Mouse (Mus musculus) forebrain, embryonic 16.5 days (tissue): ENCODE data around the gene Ccdc78. TPM values are rescaled to one million over a fixed set of nuclear protein-coding genes. Genes with fewer than 3 reads are reported as not detected.
"Not testable (repeated sequence)": the region's sequence is repeated elsewhere in the genome, so short reads cannot be mapped to it uniquely, and the experiment has no call there.

ENCODE experiments used
- ATAC-seq: fragments of 200-750 bp; cut with Nextera tagmentation; 2 replicates; pipeline ENCODE4 v1.8.0; 2017; ENCODE audit warnings: mild to moderate bottlenecking, moderate library complexity
- H3K27ac ChIP-seq: fragments of 300-500 bp; sonication (generic); 2 replicates; pipeline ENCODE4 v1.5.1; 2014; ENCODE audit warnings: low read length, control low read depth
- H3K27me3 ChIP-seq: fragments of 300-500 bp; sonication (generic); replicated peaks from 2 replicates; pipeline ENCODE4 v1.6.1; 2014; ENCODE audit warnings: low read length; ENCODE audit not compliant: control insufficient read depth, insufficient read depth
- H3K36me3 ChIP-seq: fragments of 300-500 bp; sonication (generic); 2 replicates; pipeline ENCODE4 v1.6.1; 2014; ENCODE audit not compliant: control insufficient read depth, insufficient read depth
- H3K4me1 ChIP-seq: fragments of 300-500 bp; sonication (generic); replicated peaks from 2 replicates; pipeline ENCODE4 v1.6.1; 2014; ENCODE audit warnings: low read length; ENCODE audit not compliant: control insufficient read depth, insufficient read depth
- H3K4me2 ChIP-seq: fragments of 300-500 bp; sonication (generic); 2 replicates; pipeline ENCODE4 v1.6.1; 2014; ENCODE audit warnings: mild to moderate bottlenecking, low read length, control low read depth
- H3K4me3 ChIP-seq: fragments of 300-500 bp; sonication (generic); replicated peaks from 2 replicates; pipeline ENCODE4 v1.5.1; 2014; ENCODE audit warnings: mild to moderate bottlenecking, low read length, control low read depth
- H3K9ac ChIP-seq: fragments of 300-500 bp; sonication (generic); replicated peaks from 2 replicates; pipeline ENCODE4 v1.6.1; 2014; ENCODE audit warnings: low read depth, low read length, control low read depth
- H3K9me3 ChIP-seq: fragments of 300-500 bp; sonication (generic); 2 replicates; pipeline ENCODE4 v1.6.1; 2016; ENCODE audit warnings: low read length; ENCODE audit not compliant: control insufficient read depth
- WGBS: fragments of 180-500 bp; shearing (Covaris S2); extraction: QIAGEN DNeasy Blood & Tissue Kit; methylation state at CpG from one replicate; pipeline ENCODE4 v1.1.7; 2014; 5-methylcytosine and 5-hydroxymethylcytosine counted together
- polyA plus RNA-seq: library from polyadenylated mRNA; unstranded; fragments of >200 nt; fragmentation: Nextera tagmentation; extraction: Ambion mirVana; gene quantifications from 2 replicates; pipeline ENCODE4 v1.2.1, GENCODE M21; 2015

The Ccdc78 gene
- polyA plus RNA-seq, 1 experiment from 2014 or later, result 0.13 TPM

- 8% methylated on average over 10 of the region's 10 CpGs for WGBS
- H3K27me3 ChIP-seq, result no peaks in the 10 kb centered on the region
- ATAC-seq, result peak; percentile 88
- peak overlapping the region; percentile 40 for H3K9ac ChIP-seq
- H3K36me3 ChIP-seq, result no peaks in the 10 kb centered on the region
- H3K27ac ChIP-seq, result peak overlapping the region; percentile 65
- H3K4me2 ChIP-seq, result peak overlapping the region; percentile 24
- no peaks in the 10 kb centered on the region for H3K9me3 ChIP-seq
- peaks cover 14% of the 10 kb centered on the region for H3K4me1 ChIP-seq
- no peak overlapping the region for H3K4me3 ChIP-seq
Observed at GRCm38 (mm10) chr17:25802825-25803517, 16.6 kb downstream of the Ccdc78 start.

GRCm38 (mm10) chr17:25806507-25806906 is 20.1 kb downstream of the Ccdc78 start:
- no peak for ATAC-seq
- no peak overlapping the region for H3K9ac ChIP-seq
- peaks cover 34% of the 10 kb centered on the region for H3K4me1 ChIP-seq
- no peaks in the 10 kb centered on the region for H3K27me3 ChIP-seq
- H3K27ac ChIP-seq, result no peak overlapping the region
- WGBS, result 77% methylated on average over 4 of the region's 4 CpGs
- no peak overlapping the region for H3K4me3 ChIP-seq
- H3K9me3 ChIP-seq, result no peaks in the 10 kb centered on the region
- no peak overlapping the region for H3K4me2 ChIP-seq
- H3K36me3 ChIP-seq, result no peaks in the 10 kb centered on the region

GRCm38 (mm10) chr17:25807452-25807851 is 21.1 kb downstream of the Ccdc78 start:
- not testable (repeated sequence) for H3K4me3 ChIP-seq, H3K4me2 ChIP-seq, H3K36me3 ChIP-seq, H3K27me3 ChIP-seq, H3K27ac ChIP-seq, H3K9me3 ChIP-seq, H3K9ac ChIP-seq, ATAC-seq
- peaks cover 31% of the 10 kb centered on the region for H3K4me1 ChIP-seq
- 48% methylated on average over 2 of the region's 2 CpGs for WGBS

- Histone ChIP-seq H3K9me3 (no peaks in the 10 kb centered on the region), H3K9ac (peak overlapping the region; percentile 82), H3K27ac (peak overlapping the region; percentile 88), H3K36me3 (no peaks in the 10 kb centered on the region), H3K4me2 (peak overlapping the region; percentile 98), H3K4me3 (peak overlapping the region; percentile 71), H3K4me1 (peaks cover 30% of the 10 kb centered on the region), H3K27me3 (no peaks in the 10 kb centered on the region)
- no peak; the same call in 1 of the 2 replicates for ATAC-seq
- 43% methylated on average over 5 of the region's 5 CpGs for WGBS
Observed at GRCm38 (mm10) chr17:25808028-25808427, 21.6 kb downstream of the Ccdc78 start.

- Histone ChIP-seq H3K4me3 (peak within 1 kb of the TSS; percentile 71), H3K4me1 (peaks cover 34% of the 10 kb centered on the region), H3K36me3 (no peaks in the 10 kb centered on the region), H3K9ac (peak within 1 kb of the TSS; percentile 82), H3K27me3 (no peaks in the 10 kb centered on the region), H3K4me2 (peak within 1 kb of the TSS; percentile 98), H3K27ac (peak within 1 kb of the TSS; percentile 88), H3K9me3 (no peaks in the 10 kb centered on the region)
- ATAC-seq, result peak; percentile 90
- WGBS, result under 1% methylated on average over 76 of the region's 100 CpGs
Observed at GRCm38 (mm10) chr17:25808789-25809605, 22.6 kb downstream of the Ccdc78 start, which contains the start of gene Fbxl16. Gene Fbxl16 (plus strand): TSS chr17:25809085.

- 10% methylated on average over 25 of the region's 25 CpGs for WGBS
- no peaks in the 10 kb centered on the region for H3K36me3 ChIP-seq
- H3K27me3 ChIP-seq, result no peaks in the 10 kb centered on the region
- peak overlapping the region; percentile 82 for H3K9ac ChIP-seq
- peak; percentile 45 for ATAC-seq
- no peaks in the 10 kb centered on the region for H3K9me3 ChIP-seq
- H3K4me2 ChIP-seq, result peak overlapping the region; percentile 98
- H3K27ac ChIP-seq, result peak overlapping the region; percentile 88
- H3K4me3 ChIP-seq, result peak overlapping the region; percentile 71
- H3K4me1 ChIP-seq, result peaks cover 34% of the 10 kb centered on the region
Observed at GRCm38 (mm10) chr17:25809606-25810340, 23.4 kb downstream of the Ccdc78 start.

GRCm38 (mm10) chr17:25810890-25811289 is 24.5 kb downstream of the Ccdc78 start:
- Histone ChIP-seq H3K36me3 (no peaks in the 10 kb centered on the region), H3K9me3 (no peaks in the 10 kb centered on the region), H3K9ac (no peak overlapping the region), H3K4me1 (peaks cover 34% of the 10 kb centered on the region), H3K4me3 (no peak overlapping the region), H3K4me2 (peak overlapping the region; percentile 98), H3K27ac (no peak overlapping the region), H3K27me3 (no peaks in the 10 kb centered on the region)
- no peak for ATAC-seq
- WGBS, result 71% methylated on average over 4 of the region's 4 CpGs

GRCm38 (mm10) chr17:25813471-25813870 is 27.1 kb downstream of the Ccdc78 start:
- peak overlapping the region; percentile 18; the same call in 1 of the 2 replicates for H3K27ac ChIP-seq
- ATAC-seq, result no peak
- peaks cover 9% of the 10 kb centered on the region; the same call in 1 of the 2 replicates for H3K27me3 ChIP-seq
- 2% methylated on average over 20 of the region's 20 CpGs for WGBS
- H3K36me3 ChIP-seq, result peaks cover 3% of the 10 kb centered on the region
- H3K4me2 ChIP-seq, result peak overlapping the region; percentile 42
- H3K4me1 ChIP-seq, result peaks cover 27% of the 10 kb centered on the region
- no peaks in the 10 kb centered on the region for H3K9me3 ChIP-seq
- H3K4me3 ChIP-seq, result peak overlapping the region; percentile 25
- peak overlapping the region; percentile 9; the same call in 1 of the 2 replicates for H3K9ac ChIP-seq

GRCm38 (mm10) chr17:25817662-25818061 is 31.3 kb downstream of the Ccdc78 start:
- no peak for ATAC-seq
- WGBS, result 86% methylated on average over 11 of the region's 11 CpGs
- H3K36me3 ChIP-seq, result peaks cover 10% of the 10 kb centered on the region
- no peak overlapping the region for H3K4me3 ChIP-seq
- peaks cover 11% of the 10 kb centered on the region for H3K4me1 ChIP-seq
- H3K27ac ChIP-seq, result no peak overlapping the region
- peaks cover 21% of the 10 kb centered on the region; the same call in 1 of the 2 replicates for H3K27me3 ChIP-seq
- no peak overlapping the region for H3K9ac ChIP-seq
- H3K9me3 ChIP-seq, result no peaks in the 10 kb centered on the region
- H3K4me2 ChIP-seq, result no peak overlapping the region
